Mouse (Mus musculus) megakaryocyte-erythroid progenitor cell, adult 5-6 weeks (primary cell): ENCODE data around the gene Enox1. TPM values are rescaled to one million over a fixed set of nuclear protein-coding genes. Genes with fewer than 3 reads are reported as not detected.

ENCODE experiments used
- ATAC-seq: replicated peaks from 2 replicates; pipeline ENCODE4 v1.8.0; 2016; ENCODE audit warnings: mild to moderate bottlenecking, inconsistent platforms; ENCODE audit not compliant: severe bottlenecking, poor library complexity, low FRiP score, low TSS enrichment
- total RNA-seq, 2 experiments: library from RNA; stranded (forward) in 1 of 2; stranded (reverse) in 1 of 2; fragments of 200-1000, 215-1000 nt in 1 of 2; fragments of >200 nt in 1 of 2; fragmentation: Nextera tagmentation in 1 of 2; gene quantifications; 2 replicates each; pipeline ENCODE4 v1.2.3; 2014 to 2017

Gene Enox1
- total RNA-seq, 2 experiments from 2014 or later, result not detected

DNA sequence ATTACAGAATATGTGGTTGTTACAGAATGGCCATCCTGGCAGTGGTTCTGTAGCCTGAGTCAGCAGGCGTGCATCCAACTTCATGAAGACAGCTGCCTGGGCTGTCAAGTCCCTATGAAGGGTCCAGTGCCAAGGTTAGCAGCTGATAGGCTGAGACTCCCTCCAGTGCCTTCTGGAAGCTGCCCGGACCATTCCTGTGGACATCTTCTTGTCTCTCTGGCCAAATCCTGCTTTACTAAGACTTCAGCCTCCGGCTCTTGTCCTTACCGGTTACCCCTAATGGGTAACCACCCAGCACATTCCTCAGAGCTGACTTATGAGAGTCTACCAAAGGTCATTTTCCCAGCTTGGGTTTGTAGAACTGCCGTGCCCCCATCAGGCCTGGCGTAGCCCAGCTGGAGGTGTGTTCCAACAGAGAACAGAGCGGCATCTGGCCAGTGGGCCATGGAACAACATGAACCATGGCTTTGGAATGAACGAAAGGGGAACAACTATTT is 328.4 kb downstream of the Enox1 start:
- no peak for ATAC-seq

DNA sequence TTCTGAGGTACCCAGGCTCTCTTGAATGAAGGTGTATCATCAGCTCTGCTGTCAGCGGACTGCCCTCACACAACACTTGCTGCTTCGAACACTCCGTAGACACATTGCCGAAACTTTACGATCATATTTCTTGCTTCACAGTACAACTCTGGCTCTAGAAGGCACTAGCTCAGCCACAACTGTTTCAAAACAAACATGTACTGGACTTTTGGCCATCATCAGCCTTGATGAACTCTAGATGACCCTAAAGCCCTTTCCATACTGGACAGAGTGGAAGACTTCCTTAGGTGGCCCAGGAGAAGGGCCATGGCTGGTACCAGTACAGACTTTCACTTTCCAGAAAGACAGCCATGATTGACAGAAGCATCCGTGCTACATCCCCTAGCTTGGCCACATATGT is 334.1 kb downstream of the Enox1 start:
- no peak for ATAC-seq

DNA sequence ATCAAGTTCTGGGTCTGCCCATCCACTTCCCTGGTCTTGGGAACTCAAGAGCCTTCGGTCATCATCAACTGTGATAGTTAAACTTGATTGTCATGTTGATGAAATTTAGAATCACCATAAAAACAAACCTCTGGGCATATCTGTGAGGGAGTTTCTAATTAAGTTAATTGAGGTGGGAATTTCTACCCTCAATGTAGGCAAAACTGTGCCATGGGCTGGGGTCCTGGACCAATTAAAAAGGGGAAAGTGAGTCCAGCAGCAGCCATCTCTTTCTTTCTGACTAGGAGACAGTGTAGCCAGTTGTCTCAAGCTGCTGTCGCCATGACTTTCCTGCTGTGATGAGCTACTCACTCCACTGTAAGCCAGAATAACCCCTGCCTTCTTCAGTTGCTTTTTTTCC is 335.2 kb downstream of the Enox1 start:
- no peak for ATAC-seq

DNA sequence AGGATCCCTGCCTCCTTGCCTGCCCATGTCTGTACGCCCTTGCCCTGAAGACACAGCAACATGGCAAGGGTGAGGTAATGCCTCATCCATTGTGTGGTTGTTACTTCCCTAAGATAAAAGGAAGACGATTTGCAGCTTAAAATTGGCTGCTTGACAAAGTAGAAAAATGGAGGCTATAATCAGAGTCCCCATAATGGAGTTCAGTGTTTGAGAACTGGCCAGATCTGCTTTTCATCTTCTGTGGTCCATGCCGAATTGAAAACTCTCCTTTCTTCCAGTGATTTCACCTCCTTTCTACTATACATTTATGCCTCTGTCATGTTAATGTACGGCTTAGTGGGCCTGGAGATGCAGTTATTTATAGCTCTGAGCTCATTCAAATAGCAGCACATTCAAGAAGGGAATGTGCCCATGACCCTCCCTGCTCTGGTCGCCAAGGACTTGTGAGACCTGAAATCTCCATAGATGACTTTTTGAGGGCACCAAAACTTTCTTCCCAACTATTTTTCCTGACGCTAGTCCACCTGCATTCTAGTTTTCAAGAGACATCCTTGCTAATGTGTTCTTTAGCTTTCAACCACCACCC is 343.5 kb downstream of the Enox1 start:
- ATAC-seq, result no peak

DNA sequence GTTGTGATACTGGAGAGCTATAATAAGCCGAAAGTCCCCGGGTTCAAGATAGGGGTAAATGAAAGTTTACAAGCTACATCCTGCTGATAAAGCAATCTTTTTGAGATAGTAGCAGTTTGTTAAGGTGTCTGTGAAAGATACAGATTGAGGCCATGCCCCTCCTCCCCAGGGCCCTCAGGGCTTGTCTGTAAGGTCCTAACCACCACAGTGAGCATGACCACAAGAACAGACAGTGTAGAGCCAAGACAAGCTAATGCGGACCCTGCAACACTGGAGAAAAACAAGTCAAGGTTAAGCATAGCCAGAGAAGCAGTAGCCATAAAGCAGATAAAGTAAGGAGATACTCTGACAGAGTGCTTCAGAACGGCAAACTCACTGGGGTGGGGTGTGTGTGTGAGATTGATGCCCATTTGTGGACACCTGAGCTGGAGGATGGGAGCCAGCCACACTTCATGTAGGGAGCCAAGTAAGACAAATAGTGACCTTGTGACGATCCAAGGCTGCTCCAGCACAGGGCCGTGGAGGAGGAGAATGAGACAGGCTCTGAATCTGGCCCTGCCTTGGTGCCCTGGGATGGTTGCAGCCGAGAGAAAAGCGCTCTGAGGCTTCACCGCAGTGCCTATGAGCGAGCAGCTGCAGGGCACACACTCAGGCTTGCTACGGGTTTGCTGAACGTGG is 348.0 kb downstream of the Enox1 start:
- peak; percentile 81 for ATAC-seq

DNA sequence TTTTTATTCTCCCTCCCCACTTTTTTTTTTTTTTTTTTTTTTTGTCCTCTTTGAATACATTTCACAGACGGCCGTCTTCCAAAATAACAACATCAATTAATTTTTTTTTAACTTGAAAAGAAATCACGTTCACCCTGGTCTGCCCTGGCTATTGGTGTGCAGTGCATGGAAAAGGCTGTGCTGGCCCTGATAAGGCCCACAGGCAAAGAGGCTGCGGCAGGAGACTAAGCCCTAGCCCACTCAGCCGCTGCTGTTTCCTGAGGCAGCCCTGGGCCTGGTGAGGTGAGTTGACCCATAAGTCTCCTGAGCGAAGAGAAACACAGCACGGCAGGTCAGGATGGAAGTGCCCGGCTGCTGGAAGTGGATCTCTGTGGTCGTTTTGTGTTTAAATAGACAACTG is 349.8 kb downstream of the Enox1 start:
- no peak for ATAC-seq

DNA sequence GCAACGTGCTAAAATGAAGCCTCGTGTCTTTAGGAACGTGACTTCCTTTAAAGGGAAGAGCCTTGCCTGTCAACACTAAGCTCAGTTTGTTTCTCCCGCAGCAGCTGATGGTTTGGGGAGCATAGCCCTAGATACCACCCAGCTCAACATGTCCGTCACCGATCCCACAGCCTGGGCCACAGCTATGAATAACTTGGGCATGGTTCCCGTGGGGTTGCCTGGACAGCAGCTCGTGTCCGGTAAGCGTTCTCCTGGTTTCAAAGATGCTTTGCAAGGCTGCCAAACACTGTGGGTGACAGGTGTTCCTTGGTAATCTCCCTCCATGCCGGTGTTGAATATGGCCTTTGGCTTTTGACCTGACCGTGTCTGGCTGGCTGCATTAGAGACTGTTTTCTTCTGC is 351.5 kb downstream of the Enox1 start:
- ATAC-seq, result no peak

DNA sequence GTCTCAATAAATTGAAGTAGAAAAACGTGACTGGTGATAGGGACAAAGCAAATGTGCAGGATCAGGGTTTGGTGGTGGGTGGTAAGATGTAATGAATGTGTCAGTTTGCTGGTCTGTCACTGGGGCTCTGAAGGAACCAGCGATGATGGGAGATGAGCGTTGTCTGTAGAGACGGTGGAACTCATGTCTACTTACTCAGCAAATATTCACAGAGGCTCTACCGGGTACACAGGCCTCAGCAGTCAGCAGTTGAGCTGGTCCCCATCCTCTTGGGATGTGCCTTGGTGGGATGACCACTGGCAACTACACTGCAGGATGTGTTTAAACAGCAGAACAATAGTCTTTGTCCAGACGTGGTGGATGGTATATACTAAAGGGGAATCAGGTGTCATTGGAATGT is 352.5 kb downstream of the Enox1 start:
- no peak for ATAC-seq

DNA sequence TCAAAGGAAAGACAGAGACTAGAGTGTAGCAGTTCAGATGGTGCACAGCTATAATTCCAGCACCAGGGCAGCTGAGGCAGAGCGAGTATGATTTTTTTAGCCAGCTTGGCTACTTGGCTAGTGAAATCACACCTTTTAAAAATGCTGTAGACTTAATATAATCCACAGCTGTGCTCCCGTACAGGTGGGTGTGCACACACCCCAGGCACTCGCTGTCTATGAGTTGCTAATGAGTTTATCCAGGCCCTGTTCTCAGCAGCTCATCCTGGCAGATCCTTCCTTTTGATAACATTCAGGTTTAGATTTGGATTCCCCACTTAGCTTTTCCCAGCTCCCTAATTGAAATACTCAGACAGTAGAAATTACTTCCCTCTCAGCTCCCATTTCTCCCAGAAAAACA is 353.4 kb downstream of the Enox1 start:
- no peak for ATAC-seq

DNA sequence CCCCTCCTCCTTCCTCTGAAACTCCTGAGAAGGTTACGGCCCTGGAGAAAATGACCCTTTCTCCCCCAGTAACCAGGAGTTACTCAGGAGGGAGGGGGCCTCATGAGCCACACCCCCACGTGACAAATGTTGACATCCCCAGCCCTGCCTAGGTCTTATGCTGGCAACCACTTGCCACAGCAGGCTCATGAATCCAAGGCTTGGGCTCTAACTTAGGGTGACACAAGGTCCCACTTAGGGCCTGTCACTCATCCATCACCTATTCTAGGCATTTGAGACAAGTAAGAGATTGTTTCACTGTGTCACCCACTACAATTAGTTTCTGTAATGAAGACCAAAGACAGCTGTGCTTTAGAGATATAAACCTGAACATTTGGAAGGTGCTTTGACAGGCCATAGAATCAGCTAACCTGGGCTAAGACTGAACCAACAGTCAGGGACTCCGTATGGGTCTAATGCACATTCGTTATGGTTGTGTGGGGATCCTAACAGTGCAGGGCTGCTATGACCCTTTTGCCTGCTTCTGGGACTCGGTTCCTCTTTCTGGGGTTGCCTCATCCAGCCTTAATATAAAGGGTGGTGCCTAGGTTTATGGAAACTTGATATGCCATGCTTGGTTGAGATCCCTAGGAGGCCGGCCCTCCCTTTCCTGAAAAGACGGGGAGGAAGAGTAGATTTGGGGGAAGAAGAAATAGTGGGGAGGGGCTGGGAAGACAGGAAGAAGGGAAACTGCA is 354.7 kb downstream of the Enox1 start:
- no peak for ATAC-seq

DNA sequence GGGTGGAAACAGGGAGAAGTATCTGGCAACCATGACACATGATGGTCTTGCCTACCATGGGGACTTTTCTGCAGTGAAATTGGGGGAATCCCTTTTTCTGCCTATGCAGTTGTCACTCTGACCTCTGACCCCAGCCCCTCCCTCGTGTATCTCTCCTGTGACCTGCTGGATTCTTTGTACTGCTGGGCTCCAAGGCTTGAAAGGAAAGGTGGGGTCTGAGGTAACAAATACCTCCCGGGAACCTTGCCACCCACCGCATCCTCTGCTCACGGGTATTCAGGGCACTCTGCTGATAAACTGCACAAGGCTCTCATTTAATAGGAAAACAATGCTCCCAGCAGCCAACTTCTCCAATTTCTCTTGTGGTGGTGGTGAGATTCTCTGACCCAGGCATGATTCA is 361.5 kb downstream of the Enox1 start:
- ATAC-seq, result no peak

DNA sequence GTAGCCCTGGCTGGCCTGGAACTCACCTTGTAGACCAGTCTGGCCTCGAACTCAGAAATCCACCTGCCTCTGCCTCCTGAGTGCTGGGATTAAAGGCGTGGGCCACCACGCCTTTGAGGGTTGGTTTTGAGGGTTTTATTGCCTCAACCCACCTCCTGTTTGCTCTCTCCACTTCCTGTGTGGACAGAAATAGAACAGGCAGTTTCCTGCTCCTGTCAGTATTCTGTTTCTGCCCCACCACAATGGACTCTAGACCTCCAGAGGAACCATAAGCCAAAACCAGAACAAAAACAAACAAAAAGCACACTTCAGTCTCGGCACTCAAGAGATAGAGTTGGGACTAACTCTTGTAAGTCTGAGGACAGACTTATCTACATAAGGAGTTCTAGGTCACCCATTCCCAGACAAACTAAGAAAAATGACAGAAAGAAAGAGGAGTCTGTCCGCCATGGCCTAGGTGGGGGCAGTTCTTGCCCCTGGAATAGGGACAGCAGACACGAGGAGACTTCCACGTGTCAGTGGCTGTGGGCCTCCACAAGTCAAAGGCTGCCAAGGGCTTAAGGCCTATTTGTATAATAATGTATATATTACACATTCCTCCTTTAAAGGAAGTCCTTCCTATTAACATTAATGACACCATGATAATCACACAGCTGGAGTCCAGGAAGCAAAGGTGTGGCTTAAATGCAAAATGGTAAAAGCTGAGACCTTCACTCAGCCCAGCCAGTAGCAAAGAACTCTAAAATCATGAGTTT is 362.6 kb downstream of the Enox1 start:
- ATAC-seq, result no peak

DNA sequence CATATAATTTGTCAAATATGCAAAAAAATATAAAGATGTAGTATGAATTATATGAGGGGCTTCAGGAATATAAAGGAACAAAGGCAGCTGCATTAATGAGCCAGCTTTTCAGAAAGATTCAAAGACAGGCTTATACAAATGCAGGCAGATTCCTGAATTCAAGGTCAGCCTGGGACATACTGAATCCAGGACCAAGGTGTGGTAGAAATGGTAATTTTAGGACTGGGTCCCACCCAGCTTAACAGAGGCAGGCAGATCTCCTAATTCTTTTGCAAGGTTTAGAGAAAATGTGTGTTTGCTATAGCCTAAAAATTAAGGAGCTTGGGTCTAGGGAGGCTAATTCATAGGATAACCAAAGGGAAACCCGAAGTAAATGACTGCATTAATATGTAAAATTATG is 363.1 kb downstream of the Enox1 start:
- no peak for ATAC-seq

DNA sequence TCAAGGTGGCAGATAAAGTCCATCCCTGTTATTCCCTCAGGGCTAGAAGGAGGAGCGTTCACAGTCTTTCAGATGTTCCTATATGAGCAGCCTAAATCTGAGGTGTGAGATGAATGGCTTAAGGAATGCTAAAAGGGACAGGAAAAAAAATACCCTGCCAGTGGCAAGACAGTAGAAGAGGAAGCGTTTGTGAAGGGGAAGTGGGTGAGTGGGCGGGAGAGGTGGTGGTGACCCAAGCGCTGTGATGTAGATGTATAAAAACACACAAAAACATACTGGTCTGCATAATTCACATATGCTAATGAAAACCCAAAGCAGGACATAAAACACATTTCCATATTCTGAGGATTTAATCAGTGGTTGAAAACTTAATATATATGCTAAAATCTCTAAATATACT is 367.7 kb downstream of the Enox1 start:
- no peak for ATAC-seq

DNA sequence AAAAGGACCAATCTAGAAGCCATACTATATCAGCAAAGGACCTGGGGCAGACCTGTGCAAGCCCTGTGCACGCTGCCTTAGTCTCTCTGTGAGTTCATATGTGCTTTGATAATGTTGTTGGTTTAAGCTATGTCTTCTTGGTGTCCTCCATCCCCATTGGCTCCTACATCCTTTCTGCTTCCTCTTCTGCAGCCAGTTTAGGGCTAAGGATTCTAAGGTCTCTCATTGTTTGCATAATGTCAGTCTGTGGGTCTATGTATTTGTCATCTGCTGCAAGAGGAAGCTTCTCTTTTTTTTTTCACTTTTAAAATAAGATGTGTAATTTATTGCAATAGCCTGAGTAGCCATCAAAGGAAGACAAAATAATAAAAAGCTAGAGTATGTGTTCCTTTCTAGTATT is 369.7 kb downstream of the Enox1 start:
- no peak for ATAC-seq

DNA sequence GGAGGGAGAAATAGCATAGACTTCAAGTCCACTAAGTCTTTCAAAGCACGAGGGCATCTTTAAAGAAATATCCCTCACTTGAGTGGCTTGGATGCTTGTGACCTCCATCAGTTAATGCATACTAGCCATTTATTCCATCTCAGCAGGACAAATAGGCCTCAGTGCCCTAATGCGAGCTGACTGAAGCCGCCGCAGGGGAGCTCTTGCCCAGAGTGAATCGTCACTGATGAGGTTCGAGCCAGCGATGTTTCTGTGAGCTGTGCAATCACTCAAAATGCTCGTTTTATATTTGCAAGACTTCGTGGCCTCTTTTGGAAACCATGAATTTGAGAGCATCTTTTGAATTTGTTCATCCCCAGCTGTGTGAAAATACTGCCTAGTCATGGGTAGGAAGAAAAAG is 372.6 kb downstream of the Enox1 start:
- ATAC-seq, result no peak

DNA sequence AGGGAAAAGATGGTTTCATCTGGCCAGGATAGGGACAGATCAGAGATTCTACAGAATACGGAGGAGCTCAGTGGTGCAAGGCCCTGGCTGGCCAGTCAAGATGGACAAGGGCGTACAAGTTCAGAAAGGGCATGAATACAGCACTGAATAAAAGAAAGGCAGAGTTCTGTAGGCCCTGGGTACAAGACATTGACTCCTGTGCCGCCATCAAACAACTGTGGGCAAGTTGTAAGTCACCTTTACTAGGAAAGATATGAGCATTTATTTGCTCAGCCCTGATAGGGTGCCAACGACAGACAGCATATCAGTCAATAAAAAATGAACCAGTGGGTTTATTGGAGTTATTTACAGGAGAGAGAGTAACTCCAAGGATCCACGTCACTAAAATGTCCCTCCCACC is 373.1 kb downstream of the Enox1 start:
- no peak for ATAC-seq

DNA sequence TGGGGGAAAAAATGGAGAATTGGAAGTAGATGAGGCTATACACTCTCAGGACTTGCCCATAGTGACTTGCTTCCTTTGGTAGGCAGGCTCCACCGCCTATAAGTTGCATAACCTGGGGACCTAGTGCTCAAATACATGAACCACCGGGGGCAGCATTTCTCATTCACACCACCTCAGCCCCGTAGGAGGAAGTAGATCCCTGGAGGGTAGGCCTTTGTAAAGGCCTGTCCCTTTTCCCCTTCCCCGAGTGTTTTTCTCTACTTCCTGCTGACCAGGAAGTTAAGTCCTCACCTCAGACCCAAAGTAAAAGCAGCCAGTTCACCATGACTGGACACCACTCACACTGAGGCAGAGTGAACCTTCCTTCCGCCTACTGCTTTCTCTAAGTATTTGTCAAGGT is 377.1 kb downstream of the Enox1 start:
- ATAC-seq, result 0 out of 2 replicates have a peak, but pooled peaks have one; percentile 57

DNA sequence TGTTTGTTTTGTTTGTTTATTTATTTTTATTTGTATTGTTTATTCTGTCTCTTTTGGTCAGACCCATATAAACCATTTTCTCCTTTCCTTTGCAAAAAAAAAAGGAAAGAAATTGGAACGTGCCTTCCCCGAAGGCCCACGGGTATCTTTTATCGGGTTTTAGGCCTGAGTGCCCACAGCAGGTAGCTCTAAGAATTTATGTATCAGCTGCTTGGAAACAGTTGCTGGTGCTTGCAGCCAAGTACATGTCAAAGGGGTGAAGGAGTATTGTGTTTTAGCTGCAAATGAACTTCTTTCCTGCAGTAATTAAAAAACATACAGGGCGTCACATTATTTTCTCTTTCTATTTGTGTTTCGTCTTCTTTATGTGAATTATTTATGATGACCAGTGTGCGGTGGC is 377.6 kb downstream of the Enox1 start:
- ATAC-seq, result no peak

DNA sequence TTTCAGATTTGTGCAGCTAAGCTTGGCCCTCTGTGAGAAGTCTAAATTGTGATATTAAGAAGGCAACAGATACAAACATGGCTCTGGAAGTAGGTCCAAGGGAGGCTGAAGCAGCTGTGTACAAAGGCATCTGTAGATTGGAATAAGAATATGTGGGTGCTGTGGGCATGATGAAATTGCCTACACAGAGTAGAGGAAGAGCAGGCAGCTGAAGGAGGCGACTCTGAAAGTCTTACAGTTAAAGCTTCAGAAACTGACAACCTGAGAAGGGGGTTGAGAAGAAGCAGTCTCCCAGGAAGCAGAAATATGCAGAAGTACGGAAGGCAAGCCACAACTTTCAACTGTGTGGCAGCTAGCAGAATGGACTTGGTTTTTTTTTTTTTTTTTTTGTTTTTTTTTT is 380.0 kb downstream of the Enox1 start:
- no peak for ATAC-seq
